Mouse (Mus musculus): ENCODE results near the gene Spata32. TPM values are rescaled to one million over a fixed set of nuclear protein-coding genes. Genes with fewer than 3 reads are reported as not detected.

Spata32 gene
- total and polyA plus RNA-seq, 2 experiments from 2014 or later: 0.57 to 0.64 TPM

GRCm38 (mm10) chr11:103184891-103185290, 33.3 kb downstream of the Spata32 start:
- TF ChIP-seq CTCF (IDR thresholded peaks at IDR 0.05; ENCODE audit: low read depth): peak; percentile 78
- 40% methylated on average over 2 of the region's 2 CpGs for WGBS
- DNase-seq: peak; percentile 62

GRCm38 (mm10) chr11:103181911-103182310, 36.3 kb downstream of the Spata32 start:
- Histone ChIP-seq H3K4me3 (ENCODE audit: low read depth, low read length) (no peak overlapping the region), H3K36me3 (ENCODE audit: insufficient read depth) (peaks cover 8% of the 10 kb centered on the region), H3K4me2 (ENCODE audit: low read depth) (no peak overlapping the region), H3K27ac (ENCODE audit: low read depth, low read length) (no peak overlapping the region), H3K27me3 (ENCODE audit: insufficient read depth, low read length) (no peaks in the 10 kb centered on the region), H3K9me3 (ENCODE audit: low read length) (no peaks in the 10 kb centered on the region), H3K9ac (no peak overlapping the region), H3K4me1 (ENCODE audit: insufficient read depth) (no peaks in the 10 kb centered on the region)
- ATAC-seq: no peak
- DNase-seq: no peak
- 76% methylated on average over 3 of the region's 3 CpGs for WGBS
- no peak for TF ChIP-seq CTCF (IDR thresholded peaks at IDR 0.05; ENCODE audit: low read depth)

More at GRCm38 (mm10) chr11:103184891-103185290, 33.3 kb downstream of the Spata32 start:
- 0 out of 2 replicates have a peak, but pooled peaks have one; percentile 34 for ATAC-seq
- no peak overlapping the region for H3K4me3 ChIP-seq (ENCODE audit: low read depth, low read length)
- H3K9ac ChIP-seq: no peak overlapping the region
- H3K36me3 ChIP-seq (ENCODE audit: insufficient read depth): peaks cover 13% of the 10 kb centered on the region
- H3K4me2 ChIP-seq (ENCODE audit: low read depth): no peak overlapping the region
- H3K27me3 ChIP-seq (ENCODE audit: insufficient read depth, low read length): no peaks in the 10 kb centered on the region; the same call in 1 of the 2 replicates
- H3K9me3 ChIP-seq (ENCODE audit: low read length): no peaks in the 10 kb centered on the region
- H3K27ac ChIP-seq (ENCODE audit: low read depth, low read length): no peak overlapping the region
- H3K4me1 ChIP-seq (ENCODE audit: insufficient read depth): no peaks in the 10 kb centered on the region

DNA sequence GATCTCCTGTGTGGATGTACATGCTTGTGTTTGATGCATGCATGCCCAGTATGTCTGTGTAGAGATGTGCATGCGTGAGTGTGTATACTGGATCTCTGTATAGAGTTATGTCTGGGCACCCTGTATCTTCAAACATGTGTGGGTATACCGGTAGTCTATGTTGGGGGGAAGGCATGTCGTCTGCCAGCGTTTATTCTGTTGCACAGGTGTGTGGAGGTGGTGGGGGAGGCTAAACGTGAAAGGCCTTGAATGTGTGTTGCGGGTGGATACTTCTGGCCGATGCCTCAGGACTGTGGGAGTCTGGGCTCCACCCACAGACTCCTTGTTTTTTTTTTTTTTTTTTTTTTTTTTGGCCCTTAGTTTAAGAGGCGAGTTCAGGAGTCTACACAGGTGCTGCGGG, 36.9 kb downstream of the Spata32 start:
- Histone ChIP-seq H3K27me3 (ENCODE audit: insufficient read depth, low read length) (no peaks in the 10 kb centered on the region), H3K4me1 (ENCODE audit: insufficient read depth) (no peaks in the 10 kb centered on the region), H3K9me3 (ENCODE audit: low read length) (no peaks in the 10 kb centered on the region), H3K9ac (no peak overlapping the region), H3K4me2 (ENCODE audit: low read depth) (no peak overlapping the region), H3K36me3 (ENCODE audit: insufficient read depth) (peaks cover 8% of the 10 kb centered on the region), H3K4me3 (ENCODE audit: low read depth, low read length) (no peak overlapping the region), H3K27ac (ENCODE audit: low read depth, low read length) (no peak overlapping the region)
- 78% methylated on average over 9 of the region's 9 CpGs for WGBS
- TF ChIP-seq CTCF (IDR thresholded peaks at IDR 0.05; ENCODE audit: low read depth): no peak
- DNase-seq: no peak
- no peak for ATAC-seq

DNA sequence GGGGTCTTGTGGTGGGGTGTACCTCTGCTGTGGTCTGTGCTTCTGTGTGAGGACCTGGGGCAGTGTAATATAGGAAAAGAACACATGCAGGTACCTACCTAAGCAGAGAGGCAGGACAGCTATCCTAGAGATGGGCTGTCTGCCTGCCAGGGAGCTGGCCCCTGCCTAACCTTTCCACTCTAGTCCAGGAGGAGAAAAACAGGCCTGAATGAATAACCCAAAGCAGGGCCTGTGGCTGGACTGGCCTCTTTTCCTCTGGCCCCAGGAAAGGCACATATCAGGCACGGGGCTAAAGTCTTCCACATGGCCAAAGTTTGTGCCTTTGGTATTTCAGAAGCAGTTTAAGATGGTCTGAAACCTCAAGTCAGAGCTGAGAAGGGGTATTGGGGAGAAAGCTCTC, 37.8 kb downstream of the Spata32 start:
- TF ChIP-seq CTCF (IDR thresholded peaks at IDR 0.05; ENCODE audit: low read depth): no peak
- 58% methylated on average over 1 of the region's 1 CpGs for WGBS
- Histone ChIP-seq H3K4me2 (ENCODE audit: low read depth) (no peak overlapping the region), H3K4me3 (ENCODE audit: low read depth, low read length) (no peak overlapping the region), H3K27ac (ENCODE audit: low read depth, low read length) (no peak overlapping the region), H3K9ac (no peak overlapping the region), H3K36me3 (ENCODE audit: insufficient read depth) (peaks cover 8% of the 10 kb centered on the region), H3K4me1 (ENCODE audit: insufficient read depth) (no peaks in the 10 kb centered on the region), H3K27me3 (ENCODE audit: insufficient read depth, low read length) (no peaks in the 10 kb centered on the region), H3K9me3 (ENCODE audit: low read length) (no peaks in the 10 kb centered on the region)
- no peak for DNase-seq
- no peak for ATAC-seq

- no peaks in the 10 kb centered on the region for H3K4me1 ChIP-seq (ENCODE audit: insufficient read depth)
- WGBS: 90% methylated on average over 8 of the region's 8 CpGs
- peaks cover 8% of the 10 kb centered on the region for H3K36me3 ChIP-seq (ENCODE audit: insufficient read depth)
- H3K4me2 ChIP-seq (ENCODE audit: low read depth): no peak overlapping the region
- ATAC-seq (no peak), DNase-seq (no peak)
- no peaks in the 10 kb centered on the region for H3K27me3 ChIP-seq (ENCODE audit: insufficient read depth, low read length)
- H3K9me3 ChIP-seq (ENCODE audit: low read length): no peaks in the 10 kb centered on the region
- H3K27ac ChIP-seq (ENCODE audit: low read depth, low read length): no peak overlapping the region
- no peak for TF ChIP-seq CTCF (IDR thresholded peaks at IDR 0.05; ENCODE audit: low read depth)
- no peak overlapping the region for H3K9ac ChIP-seq
- H3K4me3 ChIP-seq (ENCODE audit: low read depth, low read length): no peak overlapping the region
Observed at GRCm38 (mm10) chr11:103178748-103179147, 39.5 kb downstream of the Spata32 start.

GRCm38 (mm10) chr11:103177815-103178485, 40.3 kb downstream of the Spata32 start:
- Histone ChIP-seq H3K4me1 (ENCODE audit: insufficient read depth) (no peaks in the 10 kb centered on the region), H3K27ac (ENCODE audit: low read depth, low read length) (no peak overlapping the region), H3K4me3 (ENCODE audit: low read depth, low read length) (no peak overlapping the region), H3K36me3 (ENCODE audit: insufficient read depth) (peaks cover 8% of the 10 kb centered on the region), H3K9me3 (ENCODE audit: low read length) (no peaks in the 10 kb centered on the region), H3K27me3 (ENCODE audit: insufficient read depth, low read length) (no peaks in the 10 kb centered on the region), H3K9ac (no peak overlapping the region), H3K4me2 (ENCODE audit: low read depth) (no peak overlapping the region)
- no peak for TF ChIP-seq CTCF (IDR thresholded peaks at IDR 0.05; ENCODE audit: low read depth)
- ATAC-seq (no peak), DNase-seq (no peak)
- WGBS: 79% methylated on average over 15 of the region's 15 CpGs

DNA sequence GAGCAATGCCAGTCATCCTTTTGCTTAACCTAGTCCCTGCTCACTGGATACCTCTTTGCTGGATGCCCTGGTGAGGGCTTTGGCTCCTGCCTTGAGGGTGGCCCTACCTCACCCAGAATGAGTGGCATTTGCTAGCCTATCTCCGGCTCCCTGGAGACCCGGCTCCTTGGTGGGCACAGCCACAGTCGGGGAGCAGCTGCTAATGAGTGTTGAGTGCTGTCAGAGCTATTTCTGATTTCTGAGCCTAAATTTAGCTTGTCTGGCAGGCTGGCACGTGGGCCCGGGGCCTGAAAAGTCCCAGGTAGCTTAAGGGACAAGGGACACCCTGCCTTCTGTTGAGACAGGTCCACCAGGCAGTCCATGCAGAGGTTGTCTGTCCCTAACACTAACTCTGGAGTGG, 41.0 kb downstream of the Spata32 start:
- no peaks in the 10 kb centered on the region for H3K4me1 ChIP-seq (ENCODE audit: insufficient read depth)
- no peak overlapping the region for H3K27ac ChIP-seq (ENCODE audit: low read depth, low read length)
- 70% methylated on average over 5 of the region's 5 CpGs for WGBS
- DNase-seq (no peak), ATAC-seq (no peak)
- H3K9me3 ChIP-seq (ENCODE audit: low read length): no peaks in the 10 kb centered on the region
- TF ChIP-seq CTCF (IDR thresholded peaks at IDR 0.05; ENCODE audit: low read depth): no peak
- no peaks in the 10 kb centered on the region for H3K27me3 ChIP-seq (ENCODE audit: insufficient read depth, low read length)
- no peak overlapping the region for H3K4me2 ChIP-seq (ENCODE audit: low read depth)
- H3K4me3 ChIP-seq (ENCODE audit: low read depth, low read length): no peak overlapping the region
- no peak overlapping the region for H3K9ac ChIP-seq
- H3K36me3 ChIP-seq (ENCODE audit: insufficient read depth): peaks cover 4% of the 10 kb centered on the region; the same call in 1 of the 2 replicates
